Mouse (Mus musculus) ES-Bruce4 (cell line): Measurements from ENCODE around the gene Otoa. TPM values are rescaled to one million over a fixed set of nuclear protein-coding genes. Genes with fewer than 3 reads are reported as not detected.
A peak's percentile ranks its signal among the peaks of the same experiment; 100 is the strongest.

Experiments used
- H3K27ac ChIP-seq: 2 replicates; pipeline ENCODE4 v1.5.1; 2012; ENCODE audit warnings: low read length, inconsistent platforms; ENCODE audit not compliant: insufficient read depth
- H3K27me3 ChIP-seq: 2 replicates; pipeline ENCODE4 v1.6.1; 2012; ENCODE audit warnings: mild to moderate bottlenecking, low read length, inconsistent platforms; ENCODE audit not compliant: control insufficient read depth, poor library complexity, insufficient read depth, severe bottlenecking
- H3K36me3 ChIP-seq: 2 replicates; pipeline ENCODE4 v1.6.1; 2012; ENCODE audit warnings: inconsistent platforms, mild to moderate bottlenecking, low read length, moderate library complexity; ENCODE audit not compliant: control insufficient read depth, poor library complexity, insufficient read depth, severe bottlenecking
- H3K4me1 ChIP-seq: one replicate; pipeline ENCODE4 v1.8.1; 2011; ENCODE audit warnings: low read length; ENCODE audit not compliant: control insufficient read depth, insufficient read depth
- H3K4me3 ChIP-seq: 2 replicates; pipeline ENCODE4 v1.5.1; 2011; ENCODE audit warnings: low read depth, mild to moderate bottlenecking, low read length
- H3K9ac ChIP-seq: 2 replicates; pipeline ENCODE4 v1.6.1; 2012; ENCODE audit warnings: low read depth, mild to moderate bottlenecking, inconsistent platforms; ENCODE audit not compliant: poor library complexity, severe bottlenecking
- H3K9me3 ChIP-seq: replicated peaks from 2 replicates; pipeline ENCODE4 v1.6.1; 2012; ENCODE audit warnings: mild to moderate bottlenecking, low read length, inconsistent platforms; ENCODE audit not compliant: control insufficient read depth, poor library complexity, insufficient read depth, severe bottlenecking
- CTCF ChIP-seq: IDR thresholded peaks from one replicate; pipeline ENCODE4 v1.8.1; 2011; ENCODE audit warnings: low read depth, low read length
- EP300 ChIP-seq: IDR thresholded peaks from 2 replicates; pipeline ENCODE4 v1.6.1; 2011; ENCODE audit warnings: low read depth, low read length; ENCODE audit not compliant: insufficient read depth
- POLR2A ChIP-seq: IDR thresholded peaks from one replicate; pipeline ENCODE4 v1.8.1; 2011; ENCODE audit warnings: low read length; ENCODE audit not compliant: insufficient read depth
- polyA plus RNA-seq: library from polyadenylated mRNA; stranded (reverse); fragments of >200 nt; gene quantifications from 2 replicates; pipeline ENCODE4 v1.2.4, GENCODE M21; 2011; ENCODE audit warnings: low read depth; ENCODE audit not compliant: missing spikeins, insufficient read depth, insufficient read length

The Otoa gene
- polyA plus RNA-seq, 1 experiment, result not detected

GRCm38 (mm10) chr7:121085500-121085899 is 4.0 kb downstream of the Otoa start:
- Histone ChIP-seq H3K36me3 (no peaks in the 10 kb centered on the region), H3K27ac (no peak overlapping the region), H3K4me1 (no peaks in the 10 kb centered on the region), H3K9ac (no peak overlapping the region), H3K27me3 (no peaks in the 10 kb centered on the region), H3K4me3 (no peak overlapping the region), H3K9me3 (no peaks in the 10 kb centered on the region)
- TF ChIP-seq EP300, result no peak
- TF ChIP-seq CTCF, result no peak
- no peak for TF ChIP-seq POLR2A

DNA sequence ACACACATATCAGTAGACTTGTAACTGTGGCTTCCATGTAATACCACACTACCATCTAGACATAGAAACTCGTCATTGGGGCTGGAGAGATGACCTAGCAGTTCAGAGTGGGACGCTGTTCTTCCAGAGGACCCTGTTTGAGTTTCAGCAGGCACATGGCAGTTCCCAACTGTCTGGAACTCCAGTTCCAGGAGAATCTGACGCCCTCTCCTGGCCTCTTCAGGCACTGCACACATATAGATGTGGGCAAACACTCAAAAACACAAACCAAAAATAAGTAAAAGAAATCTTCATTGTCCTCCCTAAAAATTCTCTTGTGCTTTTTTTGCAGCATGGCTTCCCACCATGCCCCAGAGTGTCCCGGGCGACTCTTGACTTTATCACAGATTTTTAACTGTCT is 7.3 kb downstream of the Otoa start:
- Histone ChIP-seq H3K27me3 (no peaks in the 10 kb centered on the region), H3K4me1 (no peaks in the 10 kb centered on the region)
- TF ChIP-seq CTCF (peak; percentile 33), EP300 (no peak), POLR2A (no peak)

GRCm38 (mm10) chr7:121090748-121091147 is 9.3 kb downstream of the Otoa start:
- Histone ChIP-seq H3K27me3 (no peaks in the 10 kb centered on the region), H3K4me1 (no peaks in the 10 kb centered on the region), H3K36me3 (no peaks in the 10 kb centered on the region), H3K9me3 (no peaks in the 10 kb centered on the region), H3K4me3 (no peak overlapping the region), H3K9ac (no peak overlapping the region), H3K27ac (no peak overlapping the region)
- TF ChIP-seq POLR2A (no peak), CTCF (no peak), EP300 (no peak)

More for the DNA sequence above, 7.3 kb downstream of the Otoa start:
- H3K4me3 ChIP-seq, result no peak overlapping the region
- no peak overlapping the region for H3K9ac ChIP-seq
- no peak overlapping the region for H3K27ac ChIP-seq
- no peaks in the 10 kb centered on the region for H3K36me3 ChIP-seq
- no peaks in the 10 kb centered on the region for H3K9me3 ChIP-seq

DNA sequence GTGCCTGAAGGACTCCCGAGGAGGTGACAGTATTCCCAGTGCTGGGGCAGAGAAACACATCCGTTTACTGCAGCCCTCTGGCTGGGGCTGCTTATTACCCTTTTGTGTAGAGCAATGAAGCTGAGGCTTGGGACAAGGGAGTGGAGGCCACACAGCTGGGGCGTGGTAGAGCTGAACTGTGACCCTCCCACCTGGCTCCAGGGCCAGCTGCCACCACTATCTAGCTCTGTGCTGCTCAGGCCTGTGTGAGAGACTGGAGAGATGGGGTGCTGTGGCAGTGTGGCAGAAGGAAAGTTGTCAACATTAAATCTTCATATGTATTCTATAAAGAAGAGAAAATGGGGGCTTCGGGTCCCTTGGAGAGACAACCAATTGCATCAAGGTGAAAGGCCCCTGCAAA is 11.6 kb downstream of the Otoa start:
- no peak for TF ChIP-seq EP300
- no peak for TF ChIP-seq CTCF
- no peak for TF ChIP-seq POLR2A
- Histone ChIP-seq H3K27ac (no peak overlapping the region), H3K4me3 (no peak overlapping the region), H3K9ac (no peak overlapping the region), H3K36me3 (no peaks in the 10 kb centered on the region), H3K4me1 (no peaks in the 10 kb centered on the region), H3K27me3 (no peaks in the 10 kb centered on the region), H3K9me3 (no peaks in the 10 kb centered on the region)

GRCm38 (mm10) chr7:121098614-121099389 is 17.4 kb downstream of the Otoa start:
- Histone ChIP-seq H3K27ac (no peak overlapping the region), H3K9ac (no peak overlapping the region), H3K36me3 (no peaks in the 10 kb centered on the region), H3K4me1 (no peaks in the 10 kb centered on the region), H3K9me3 (no peaks in the 10 kb centered on the region), H3K4me3 (no peak overlapping the region), H3K27me3 (no peaks in the 10 kb centered on the region)
- no peak for TF ChIP-seq CTCF
- TF ChIP-seq EP300, result no peak
- no peak for TF ChIP-seq POLR2A

DNA sequence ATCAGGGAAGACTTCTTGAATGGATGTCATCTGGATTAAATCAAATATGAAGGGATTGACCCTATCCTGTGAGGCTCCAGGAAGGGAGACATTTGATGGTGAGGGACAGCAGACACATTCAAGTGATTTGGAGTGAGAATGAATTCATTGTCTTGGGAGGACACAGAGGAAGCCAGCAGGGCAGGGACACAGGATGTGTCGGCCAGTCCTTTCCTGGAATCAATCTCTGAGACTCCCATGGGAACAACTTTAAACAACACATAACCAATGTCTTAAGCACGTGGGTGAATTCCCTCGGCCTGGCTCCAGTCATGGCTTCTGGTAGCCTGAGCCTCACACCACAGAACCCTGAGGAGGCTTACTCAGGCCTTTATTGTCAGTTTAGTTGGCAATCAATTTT is 26.4 kb downstream of the Otoa start:
- Histone ChIP-seq H3K36me3 (no peaks in the 10 kb centered on the region), H3K9ac (no peak overlapping the region), H3K27ac (no peak overlapping the region), H3K4me1 (no peaks in the 10 kb centered on the region), H3K27me3 (no peaks in the 10 kb centered on the region), H3K4me3 (no peak overlapping the region), H3K9me3 (no peaks in the 10 kb centered on the region)
- no peak for TF ChIP-seq EP300
- no peak for TF ChIP-seq CTCF
- no peak for TF ChIP-seq POLR2A
